Mouse (Mus musculus) MEL (cell line): ENCODE measurements around the gene Esyt1. TPM values are rescaled to one million over a fixed set of nuclear protein-coding genes. Genes with fewer than 3 reads are reported as not detected.
A peak's percentile ranks its signal among the peaks of the same experiment; 100 is the strongest.

ENCODE experiments used
- DNase-seq: peaks from one replicate; pipeline ENCODE4 v3.0.0; 2011; ENCODE audit warnings: low read depth, low spot score
- H3K27ac ChIP-seq: 2 replicates; pipeline ENCODE4 v1.5.1; 2012; ENCODE audit warnings: low read depth, mild to moderate bottlenecking, control low read depth, low read length, moderate library complexity; ENCODE audit not compliant: control insufficient read depth
- H3K27me3 ChIP-seq, 2 experiments: fragments of 150-350 bp in 1 of 2; sonication (generic) in 1 of 2; 2 replicates each; pipeline ENCODE4 v1.6.1; 2012; ENCODE audit warnings: low read length in 2 of 2, mild to moderate bottlenecking in 2 of 2, improper control_type of control experiment in 1 of 2, moderate library complexity in 1 of 2; ENCODE audit not compliant: insufficient read depth in 2 of 2, control insufficient read depth in 1 of 2
- H3K36me3 ChIP-seq, 2 experiments: 2 replicates each; pipeline ENCODE4 v1.6.1; 2012 to 2014; ENCODE audit warnings: low read length in 2 of 2, improper control_type of control experiment in 1 of 2, inconsistent platforms in 1 of 2, mild to moderate bottlenecking in 1 of 2; ENCODE audit not compliant: insufficient read depth in 2 of 2, control insufficient read depth in 1 of 2
- H3K4me1 ChIP-seq, 2 experiments: fragments of 150-350 bp in 1 of 2; sonication (generic) in 1 of 2; 2 replicates each; pipeline ENCODE4 v1.6.1; 2012; ENCODE audit warnings: low read length in 2 of 2, improper control_type of control experiment in 1 of 2, mild to moderate bottlenecking in 1 of 2; ENCODE audit not compliant: insufficient read depth in 2 of 2, control insufficient read depth in 1 of 2
- H3K4me3 ChIP-seq, 2 experiments: fragments of 150-350 bp in 1 of 2; sonication (generic) in 1 of 2; 2 replicates each; pipeline ENCODE4 v1.5.1; 2012; ENCODE audit warnings: low read depth in 2 of 2, low read length in 2 of 2, mild to moderate bottlenecking in 2 of 2, moderate library complexity in 2 of 2, control low read depth in 1 of 2, improper control_type of control experiment in 1 of 2; ENCODE audit not compliant: control insufficient read depth in 1 of 2, insufficient read depth in 1 of 2
- H3K79me2 ChIP-seq: 2 replicates; pipeline ENCODE4 v1.6.1; 2012; ENCODE audit warnings: mild to moderate bottlenecking, low read length, moderate library complexity; ENCODE audit not compliant: control insufficient read depth, poor library complexity, insufficient read depth
- H3K9ac ChIP-seq: 2 replicates; pipeline ENCODE4 v1.6.1; 2012; ENCODE audit warnings: low read depth, mild to moderate bottlenecking, control low read depth, low read length, moderate library complexity; ENCODE audit not compliant: control insufficient read depth, poor library complexity, severe bottlenecking
- H3K9me3 ChIP-seq: fragments of 150-350 bp; sonication (generic); replicated peaks from 2 replicates; pipeline ENCODE4 v1.6.1; 2012; ENCODE audit warnings: mild to moderate bottlenecking, low read length, improper control_type of control experiment, moderate library complexity; ENCODE audit not compliant: insufficient read depth
- CHD2 ChIP-seq: IDR thresholded peaks from 2 replicates; pipeline ENCODE4 v1.6.1; 2011; ENCODE audit warnings: low read length, improper control_type of control experiment
- ELF1 ChIP-seq: IDR thresholded peaks from 2 replicates; pipeline ENCODE4 v1.6.1; 2014; ENCODE audit warnings: low read depth, mild to moderate bottlenecking, inconsistent platforms, low read length, improper control_type of control experiment, moderate library complexity
- EP300 ChIP-seq, 2 experiments: IDR thresholded peaks; 2 replicates each; pipeline ENCODE4 v1.6.1; 2011; ENCODE audit warnings: improper control_type of control experiment in 2 of 2, low read length in 2 of 2, low read depth in 1 of 2, mild to moderate bottlenecking in 1 of 2
- ETS1 ChIP-seq: IDR thresholded peaks from 2 replicates; pipeline ENCODE4 v1.6.1; 2012; ENCODE audit warnings: low read depth, mild to moderate bottlenecking, inconsistent platforms, low read length, improper control_type of control experiment, moderate library complexity
- GATA1 ChIP-seq: IDR thresholded peaks from 2 replicates; pipeline ENCODE4 v1.6.1; 2011; ENCODE audit warnings: low read depth, low read length, improper control_type of control experiment
- KAT2A ChIP-seq: conservative IDR thresholded peaks from 2 replicates; pipeline ENCODE4 v1.6.1; 2012; ENCODE audit warnings: low read depth, low read length, improper control_type of control experiment, inconsistent platforms
- MAFK ChIP-seq: IDR thresholded peaks from 2 replicates; pipeline ENCODE4 v1.6.1; 2011; ENCODE audit warnings: low read depth, mild to moderate bottlenecking, low read length, improper control_type of control experiment, borderline replicate concordance
- MEF2A ChIP-seq: IDR thresholded peaks from 2 replicates; pipeline ENCODE4 v1.6.1; 2014; ENCODE audit warnings: low read depth, mild to moderate bottlenecking, inconsistent platforms, low read length, improper control_type of control experiment; ENCODE audit not compliant: poor library complexity, insufficient replicate concordance, severe bottlenecking; ENCODE audit errors: extremely low read depth
- MYC ChIP-seq: IDR thresholded peaks from 2 replicates; pipeline ENCODE4 v1.6.1; 2011; ENCODE audit warnings: low read depth, mild to moderate bottlenecking, low read length, improper control_type of control experiment, moderate library complexity
- NELFE ChIP-seq: IDR thresholded peaks from 2 replicates; pipeline ENCODE4 v1.6.1; 2011; ENCODE audit warnings: low read depth, low read length, improper control_type of control experiment
- NRF1 ChIP-seq: IDR thresholded peaks from 2 replicates; pipeline ENCODE4 v1.6.1; 2014; ENCODE audit warnings: low read depth, mild to moderate bottlenecking, inconsistent platforms, low read length, improper control_type of control experiment, moderate library complexity; ENCODE audit not compliant: poor library complexity, insufficient read depth, severe bottlenecking
- POLR2AphosphoS5 ChIP-seq: IDR thresholded peaks from 2 replicates; pipeline ENCODE4 v1.6.1; 2012; ENCODE audit warnings: low read depth, borderline replicate concordance, mild to moderate bottlenecking, inconsistent platforms, low read length, moderate library complexity, mixed read lengths
- RCOR1 ChIP-seq: IDR thresholded peaks from 2 replicates; pipeline ENCODE4 v1.6.1; 2012; ENCODE audit warnings: low read depth, mild to moderate bottlenecking, inconsistent platforms, low read length, improper control_type of control experiment
- SIN3A ChIP-seq: IDR thresholded peaks from 2 replicates; pipeline ENCODE4 v1.6.1; 2012; ENCODE audit warnings: low read length, improper control_type of control experiment, inconsistent platforms
- SMC3 ChIP-seq: IDR thresholded peaks from 2 replicates; pipeline ENCODE4 v1.6.1; 2011; ENCODE audit warnings: low read depth, low read length, improper control_type of control experiment
- TBP ChIP-seq: IDR thresholded peaks from 2 replicates; pipeline ENCODE4 v1.8.0; 2011; ENCODE audit warnings: low read depth, low read length, improper control_type of control experiment
- UBTF ChIP-seq: IDR thresholded peaks from 2 replicates; pipeline ENCODE4 v1.6.1; 2012; ENCODE audit warnings: low read depth, mild to moderate bottlenecking, inconsistent platforms, low read length, improper control_type of control experiment, moderate library complexity, borderline replicate concordance; ENCODE audit not compliant: insufficient read depth
- USF1 ChIP-seq: IDR thresholded peaks from 2 replicates; pipeline ENCODE4 v1.6.1; 2014; ENCODE audit warnings: low read depth, mild to moderate bottlenecking, inconsistent platforms, low read length, improper control_type of control experiment, moderate library complexity
- USF2 ChIP-seq, 2 experiments: IDR thresholded peaks; 2 replicates each; pipeline ENCODE4 v1.6.1; 2011 to 2012; ENCODE audit warnings: improper control_type of control experiment in 2 of 2, low read length in 2 of 2, borderline replicate concordance in 1 of 2, inconsistent platforms in 1 of 2, low read depth in 1 of 2, mild to moderate bottlenecking in 1 of 2; ENCODE audit not compliant: insufficient read depth in 1 of 2
- ZC3H11A ChIP-seq: IDR thresholded peaks from 2 replicates; pipeline ENCODE4 v1.6.1; 2012; ENCODE audit warnings: low read depth, mild to moderate bottlenecking, inconsistent platforms, low read length, improper control_type of control experiment
- ZKSCAN1 ChIP-seq: IDR thresholded peaks from 2 replicates; pipeline ENCODE4 v1.6.1; 2012; ENCODE audit warnings: low read depth, mild to moderate bottlenecking, inconsistent platforms, low read length, improper control_type of control experiment, moderate library complexity
- ZMIZ1 ChIP-seq: IDR thresholded peaks from 2 replicates; pipeline ENCODE4 v1.6.1; 2012; ENCODE audit warnings: low read depth, mild to moderate bottlenecking, inconsistent platforms, low read length, improper control_type of control experiment, moderate library complexity
- polyA plus RNA-seq, 2 experiments: library from polyadenylated mRNA; stranded (reverse) in 1 of 2; unstranded in 1 of 2; fragments of >175 nt in 1 of 2; fragments of >200 nt in 1 of 2; gene quantifications; 2 replicates each; pipeline versions ENCODE4 v1.2.1 to v1.2.4; 2012; ENCODE audit warnings: low replicate concordance in 2 of 2, low read depth in 1 of 2; ENCODE audit not compliant: insufficient read length in 2 of 2, insufficient read depth in 1 of 2, missing spikeins in 1 of 2
- total RNA-seq: library from RNA; depleted of rRNA; stranded (reverse); fragments of 300-350 nt; gene quantifications from 2 replicates; pipeline ENCODE4 v1.2.3, GENCODE M21; 2012

Gene Esyt1
- total and polyA plus RNA-seq, 3 experiments = 35.1 to 57.0 (median 53.4) TPM

- peak; percentile 51; the same call in 1 of the 2 replicates for TF ChIP-seq RCOR1
- peak; percentile 80 for TF ChIP-seq MYC
- no peak for TF ChIP-seq POLR2AphosphoS5
- TF ChIP-seq USF1 = peak; percentile 66
- TF ChIP-seq MAFK = no peak; the same call in 1 of the 2 replicates
- peak; percentile 100 for TF ChIP-seq ELF1
- TF ChIP-seq CHD2 = peak; percentile 89
- peak; percentile 81 for TF ChIP-seq NELFE
- TF ChIP-seq EP300 (IDR thresholded peaks at IDR 0.05; ENCODE audit: low read depth in 1 of 2, low read length in 2 of 2) = peak in 1 of 2 experiments; percentile 58; a peak in 2 of 4 replicates
Observed at GRCm38 (mm10) chr10:128547361-128548032, 21.8 kb upstream of the Esyt1 start, which contains the start of gene Zc3h10 (continued).

GRCm38 (mm10) chr10:128546787-128547186, 21.1 kb upstream of the Esyt1 start:
- peak overlapping the region; percentile 85 for H3K27ac ChIP-seq
- H3K36me3 ChIP-seq = peaks cover 0 to 8% of the 10 kb centered on the region in 2 experiments; a peak in 2 of 4 replicates
- TF ChIP-seq ZC3H11A (no peak), SIN3A (no peak), ETS1 (no peak), ZMIZ1 (no peak), UBTF (no peak), USF2 (IDR thresholded peaks at IDR 0.05; ENCODE audit: borderline replicate concordance in 1 of 2, insufficient read depth in 1 of 2, low read depth in 1 of 2, low read length in 2 of 2) (no peak), NRF1 (no peak), KAT2A (no peak), GATA1 (0 out of 2 replicates have a peak, but pooled peaks have one; percentile 29), TBP (peak; percentile 17; the same call in 1 of the 2 replicates), SMC3 (no peak), MEF2A (no peak), ZKSCAN1 (no peak)
- peak overlapping the region; percentile 84 for H3K9ac ChIP-seq
- peak overlapping the region; percentile 75 to 96 for H3K4me3 ChIP-seq
- H3K27me3 ChIP-seq = no peaks in the 10 kb centered on the region
- peaks cover 0 to 16% of the 10 kb centered on the region in 2 experiments; a peak in 2 of 4 replicates for H3K4me1 ChIP-seq
- H3K79me2 ChIP-seq = peaks cover 18% of the 10 kb centered on the region
- no peak for DNase-seq
- H3K9me3 ChIP-seq = no peaks in the 10 kb centered on the region
